8 mouse cellular contexts compared by ENCODE assay signal in genomic region chr14:111674664-111675147, GRCm38 (mm10). TPM values are rescaled to one million over a fixed set of nuclear protein-coding genes. Genes with fewer than 3 reads are reported as not detected.
DNase-seq lines count a peak whose midpoint lies in the region.

Slitrk5 (plus strand) TSS chr14:111675097.

- peak; percentile 56 to 62 for DNase-seq in adrenal gland, postnatal 4 days (ENCODE audit: low spot score in 2 of 2)
- DNase-seq in embryo, embryonic 11.5 days (ENCODE audit: low read depth, low spot score) = peak; percentile 79
- peak; percentile 62 for DNase-seq in gastrocnemius, postnatal 25 days
- DNase-seq in induced T-regulatory cell, adult 2 months (ENCODE audit: low read depth) = peak; percentile 26
- DNase-seq in left cerebral cortex, adult 18-20 months (ENCODE audit: low spot score in 2 of 2) = peak; percentile 96 to 97
- DNase-seq in lung, postnatal 14 days = peak; percentile 72
- peak; percentile 74 for DNase-seq in retina, postnatal 7 days (ENCODE audit: low read depth, low spot score)
- DNase-seq in T-cell, adult 2 months (ENCODE audit: low spot score) = no peak

RNA-seq across cellular contexts. Expression of gene Slitrk5, which starts in this region (rescaled TPM):
- total RNA-seq in adrenal gland, postnatal 4 days (2021) = 1 to 10 TPM in 1 of 2 experiments, under 1 TPM in 1; 0.56 to 1.2 TPM
- total RNA-seq in gastrocnemius, postnatal 25 days (2021) = under 1 TPM; 0.18 to 0.19 TPM
- 10 to 100 TPM; 70.2 to 71.7 TPM for total RNA-seq in left cerebral cortex, adult 18-20 months (2021)

Comparison
In these comparisons a context has a peak if more than half of its experiments do, and no peak if none do; other contexts are left out.
1. RNA of gene Slitrk5 (total RNA-seq): 70.2 to 71.7 TPM in left cerebral cortex, adult 18-20 months; 0.56 to 1.2 TPM in adrenal gland, postnatal 4 days and 0.18 to 0.19 TPM in gastrocnemius, postnatal 25 days; every median in the first group is over 10 times any median in the second.
2. Peak in DNase-seq in gastrocnemius, postnatal 25 days; RNA of the gene not detected or under 1 TPM.